ENCODE assay signal across 9 mouse cellular contexts in genomic region chr2:155385731-155386533, GRCm38 (mm10). TPM values are rescaled to one million over a fixed set of nuclear protein-coding genes. Genes with fewer than 3 reads are reported as not detected.
A peak's percentile ranks its signal among the peaks of the same experiment; 100 is the strongest.
DNase-seq lines count a peak whose midpoint lies in the region; ATAC-seq and TF ChIP-seq lines count a peak whose summit lies in the region.
"Had no signal": no experiment of that assay in that cellular context is flagged by ENCODE, and none has a peak within 500 bp of the region (broad histone marks: within the 10 kb centered on the region; RNA-seq: fewer than 3 reads in every experiment).

No protein-coding gene starts in this region.

- peak overlapping the region; percentile 64 for H3K4me2 ChIP-seq in hindbrain, embryonic 15.5 days
- H3K4me2 ChIP-seq in stomach, postnatal 0 days (replicated peaks; ENCODE audit: low read depth): no peak overlapping the region
- H3K4me2 ChIP-seq: heart, embryonic 15.5 days had no signal

- no peak for TF ChIP-seq EP300 in stomach, postnatal 0 days (optimal IDR thresholded peaks at IDR 0.05)

- peak overlapping the region; percentile 5; the same call in 1 of the 2 replicates for H3K9ac ChIP-seq in hindbrain, embryonic 15.5 days
- H3K9ac ChIP-seq in stomach, postnatal 0 days (ENCODE audit: low read length): no peak overlapping the region
- H3K9ac ChIP-seq: heart, embryonic 15.5 days had no signal

- intact Hi-C loops in gastrocnemius, postnatal 36 days (cut with DNase I): loop anchor here (2.0 to 5.0 kb wide), 2 partner anchors 89 to 145 kb away; no protein-coding TSS in a partner anchor

- peaks cover 48% of the 10 kb centered on the region for H3K4me1 ChIP-seq in hindbrain, embryonic 15.5 days (replicated peaks)
- H3K4me1 ChIP-seq in stomach, postnatal 0 days (replicated peaks; ENCODE audit: control insufficient read depth, insufficient read depth): peaks cover 4% of the 10 kb centered on the region; the same call in 1 of the 2 replicates

- peak; percentile 15 for DNase-seq in gastrocnemius, adult 18-20 months (ENCODE audit: low spot score)
- no peak for DNase-seq in gastrocnemius, postnatal 36 days
- DNase-seq in retina, postnatal 1 day: peak; percentile 63
- DNase-seq in retina, embryonic 14.5 days (ENCODE audit: low spot score): no peak
- peak; percentile 19 for DNase-seq in stomach, postnatal 0 days (ENCODE audit: low spot score)
- no peak for DNase-seq in layer of hippocampus, postnatal 14 days (ENCODE audit: low spot score in 2 of 2)
- no peak for DNase-seq in layer of hippocampus, adult 18-20 months (ENCODE audit: low spot score in 2 of 2)

- H3K4me3 ChIP-seq in hindbrain, embryonic 15.5 days: no peak overlapping the region
- H3K4me3 ChIP-seq in stomach, postnatal 0 days (ENCODE audit: low read depth, low read length): no peak overlapping the region
- H3K4me3 ChIP-seq: heart, embryonic 15.5 days had no signal

- TF ChIP-seq CTCF in stomach, postnatal 0 days (IDR thresholded peaks at IDR 0.05; ENCODE audit: low read depth): no peak

- no peaks in the 10 kb centered on the region for H3K27me3 ChIP-seq in hindbrain, embryonic 15.5 days
- H3K27me3 ChIP-seq in stomach, postnatal 0 days (ENCODE audit: control insufficient read depth, insufficient read depth, low read length): no peaks in the 10 kb centered on the region
- H3K27me3 ChIP-seq: heart, embryonic 15.5 days had no signal

- no peak overlapping the region for H3K27ac ChIP-seq in hindbrain, embryonic 15.5 days (replicated peaks)
- no peak overlapping the region for H3K27ac ChIP-seq in stomach, postnatal 0 days (replicated peaks)
- H3K27ac ChIP-seq: heart, embryonic 15.5 days had no signal

- H3K9me3 ChIP-seq in hindbrain, embryonic 15.5 days: no peaks in the 10 kb centered on the region
- no peaks in the 10 kb centered on the region for H3K9me3 ChIP-seq in stomach, postnatal 0 days (ENCODE audit: control insufficient read depth, low read length)
- H3K9me3 ChIP-seq: heart, embryonic 15.5 days had no signal

- no peak for ATAC-seq in hindbrain, embryonic 15.5 days (ENCODE audit: low FRiP score, low read depth)
- no peak for ATAC-seq in stomach, postnatal 0 days (ENCODE audit: low FRiP score, low TSS enrichment)

- WGBS in hindbrain, embryonic 15.5 days: 36% methylated on average over 18 of the region's 18 CpGs
- WGBS in stomach, postnatal 0 days: 47% methylated on average over 18 of the region's 18 CpGs

- peaks cover 36% of the 10 kb centered on the region for H3K36me3 ChIP-seq in hindbrain, embryonic 15.5 days
- peaks cover 9% of the 10 kb centered on the region for H3K36me3 ChIP-seq in stomach, postnatal 0 days (ENCODE audit: control insufficient read depth, insufficient read depth, low read length)

RNA-seq across cellular contexts. Expression of gene Trp53inp2, which starts 5.1 kb away (rescaled TPM):
- 100 to 1,000 TPM; 307 to 321 TPM for total RNA-seq in gastrocnemius, adult 18-20 months (2021)
- total RNA-seq in gastrocnemius, postnatal 36 days (2021): 100 to 1,000 TPM; 355 to 400 TPM
- 101 and 128 TPM in 2 replicates for polyA plus RNA-seq in hindbrain, embryonic 15.5 days (2015; fragmentation: Nextera tagmentation; extraction: Ambion mirVana)
- polyA plus RNA-seq in stomach, postnatal 0 days (2015; fragmentation: Nextera tagmentation; extraction: Ambion mirVana): 29.4 and 37.1 TPM in 2 replicates
- total RNA-seq in layer of hippocampus, postnatal 14 days (2021): 100 to 1,000 TPM; 235 TPM
- 100 to 1,000 TPM; 109 TPM for total RNA-seq in layer of hippocampus, adult 18-20 months (2021)

RNA-seq across cellular contexts. Expression of gene Pigu, which starts 28.7 kb away (rescaled TPM):
- 10 to 100 TPM; 22.4 to 25.1 TPM for total RNA-seq in gastrocnemius, adult 18-20 months (2021)
- total RNA-seq in gastrocnemius, postnatal 36 days (2021): 10 to 100 TPM; 23.4 to 25.4 TPM
- polyA plus RNA-seq in hindbrain, embryonic 15.5 days (2015; fragmentation: Nextera tagmentation; extraction: Ambion mirVana): 61.9 and 62.6 TPM in 2 replicates
- 36.1 and 40.0 TPM in 2 replicates for polyA plus RNA-seq in stomach, postnatal 0 days (2015; fragmentation: Nextera tagmentation; extraction: Ambion mirVana)
- 10 to 100 TPM; 22.5 to 23.5 TPM for total RNA-seq in layer of hippocampus, postnatal 14 days (2021)
- total RNA-seq in layer of hippocampus, adult 18-20 months (2021): 10 to 100 TPM; 27.9 to 29.8 TPM

Comparison
In these comparisons a context has a peak if more than half of its experiments do, and no peak if none do; other contexts are left out.
1. DNase-seq: peak in gastrocnemius, adult 18-20 months (single experiment), retina, postnatal 1 day (single experiment) and stomach, postnatal 0 days (single experiment); none in gastrocnemius, postnatal 36 days (0 of 2), retina, embryonic 14.5 days (single experiment), layer of hippocampus, postnatal 14 days (0 of 2) and layer of hippocampus, adult 18-20 months (0 of 2).